Mouse (Mus musculus): ENCODE measurements around the gene Pom121.

- TF ChIP-seq CTCF (conservative IDR thresholded peaks at IDR 0.05; ENCODE audit: insufficient read depth, insufficient read length, low read depth, low read length) (no peak), POLR2A (IDR thresholded peaks at IDR 0.05; ENCODE audit: low read depth, low read length) (no peak)
These were observed 12.9 kb downstream of the Pom121 start for GRCm38 (mm10) chr5:135381356-135381925.

Measured in kidney, adult 2 months (tissue).